Mouse (Mus musculus): ENCODE measurements around the gene Sp3. TPM values are rescaled to one million over a fixed set of nuclear protein-coding genes. Genes with fewer than 3 reads are reported as not detected.
A peak's percentile ranks its signal among the peaks of the same experiment; 100 is the strongest.

The Sp3 gene
- polyA plus RNA-seq, 1 experiment from 2014 or later: 30.9 TPM

DNA sequence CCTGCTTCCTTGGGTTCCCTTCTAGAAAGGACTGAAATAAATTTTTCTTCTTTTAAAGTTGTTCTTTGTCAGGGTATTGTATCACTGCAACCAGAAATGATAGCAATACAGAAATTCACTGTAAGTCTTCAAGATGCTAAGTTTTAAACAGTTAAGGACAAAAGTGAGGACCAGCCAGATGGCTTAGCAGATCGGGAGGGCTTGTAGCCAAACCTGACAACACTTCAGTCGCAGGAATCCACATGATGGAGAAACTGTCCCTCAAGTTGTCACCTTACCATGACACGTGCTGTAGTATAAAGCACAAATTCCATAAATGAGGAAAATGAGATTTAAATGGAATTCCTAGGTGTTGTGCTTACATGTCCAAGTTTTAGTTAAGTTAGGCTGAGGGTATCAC is 3.0 kb upstream of the Sp3 start:
- WGBS (ENCODE audit: insufficient replicate concordance): 79% methylated on average over 3 of the region's 3 CpGs
- no peak overlapping the region for H3K4me2 ChIP-seq (ENCODE audit: low read depth, low read length)
- H3K36me3 ChIP-seq (ENCODE audit: control insufficient read depth, insufficient read depth): no peaks in the 10 kb centered on the region

GRCm38 (mm10) chr2:72982110-72982785 is 2.0 kb upstream of the Sp3 start:
- no peaks in the 10 kb centered on the region for H3K36me3 ChIP-seq (ENCODE audit: control insufficient read depth, insufficient read depth)
- H3K9ac ChIP-seq (ENCODE audit: low read depth, low read length): no peak overlapping the region
- no peak for ATAC-seq (ENCODE audit: low read depth)
- H3K4me3 ChIP-seq (ENCODE audit: low read depth, low read length): no peak overlapping the region
- no peaks in the 10 kb centered on the region for H3K9me3 ChIP-seq (replicated peaks; ENCODE audit: control insufficient read depth, low read length)
- 0 out of 2 replicates have a peak overlapping the region, but pooled peaks have one; percentile 77 for H3K4me2 ChIP-seq (ENCODE audit: low read depth, low read length)
- H3K27me3 ChIP-seq (ENCODE audit: control insufficient read depth, insufficient read depth, low read depth, low read length): no peaks in the 10 kb centered on the region
- WGBS (ENCODE audit: insufficient replicate concordance): 78% methylated on average over 7 of the region's 7 CpGs
- H3K27ac ChIP-seq (ENCODE audit: low read length): no peak overlapping the region; the same call in 1 of the 2 replicates
- peaks cover 10% of the 10 kb centered on the region for H3K4me1 ChIP-seq (ENCODE audit: control insufficient read depth, low read depth, low read length)

More for the DNA sequence above, 3.0 kb upstream of the Sp3 start:
- Histone ChIP-seq H3K27me3 (ENCODE audit: control insufficient read depth, insufficient read depth, low read depth, low read length) (no peaks in the 10 kb centered on the region), H3K4me1 (ENCODE audit: control insufficient read depth, low read depth, low read length) (peaks cover 10% of the 10 kb centered on the region), H3K9me3 (replicated peaks; ENCODE audit: control insufficient read depth, low read length) (no peaks in the 10 kb centered on the region), H3K4me3 (ENCODE audit: low read depth, low read length) (no peak overlapping the region), H3K27ac (ENCODE audit: low read length) (no peak overlapping the region), H3K9ac (ENCODE audit: low read depth, low read length) (no peak overlapping the region)
- ATAC-seq (ENCODE audit: low read depth): no peak

GRCm38 (mm10) chr2:72981441-72982109 is 1.3 kb upstream of the Sp3 start:
- H3K9ac ChIP-seq (ENCODE audit: low read depth, low read length): peak overlapping the region; percentile 100
- ATAC-seq (ENCODE audit: low read depth): no peak
- peak overlapping the region; percentile 100 for H3K27ac ChIP-seq (ENCODE audit: low read length)
- no peaks in the 10 kb centered on the region for H3K27me3 ChIP-seq (ENCODE audit: control insufficient read depth, insufficient read depth, low read depth, low read length)
- no peaks in the 10 kb centered on the region for H3K9me3 ChIP-seq (replicated peaks; ENCODE audit: control insufficient read depth, low read length)
- H3K36me3 ChIP-seq (ENCODE audit: control insufficient read depth, insufficient read depth): no peaks in the 10 kb centered on the region
- WGBS (ENCODE audit: insufficient replicate concordance): 60% methylated on average over 9 of the region's 9 CpGs
- peak overlapping the region; percentile 77 for H3K4me2 ChIP-seq (ENCODE audit: low read depth, low read length)
- H3K4me1 ChIP-seq (ENCODE audit: control insufficient read depth, low read depth, low read length): peaks cover 13% of the 10 kb centered on the region
- peak overlapping the region; percentile 100 for H3K4me3 ChIP-seq (ENCODE audit: low read depth, low read length)

GRCm38 (mm10) chr2:72981075-72981420 is 802 bp upstream of the Sp3 start:
- no peak for ATAC-seq (ENCODE audit: low read depth)
- Histone ChIP-seq H3K9me3 (replicated peaks; ENCODE audit: control insufficient read depth, low read length) (no peaks in the 10 kb centered on the region), H3K4me3 (ENCODE audit: low read depth, low read length) (peak overlapping the region; percentile 100), H3K4me1 (ENCODE audit: control insufficient read depth, low read depth, low read length) (peaks cover 17% of the 10 kb centered on the region), H3K4me2 (ENCODE audit: low read depth, low read length) (peak overlapping the region; percentile 77), H3K36me3 (ENCODE audit: control insufficient read depth, insufficient read depth) (peaks cover under 1% of the 10 kb centered on the region; the same call in 1 of the 2 replicates), H3K27me3 (ENCODE audit: control insufficient read depth, insufficient read depth, low read depth, low read length) (no peaks in the 10 kb centered on the region), H3K9ac (ENCODE audit: low read depth, low read length) (peak overlapping the region; percentile 100), H3K27ac (ENCODE audit: low read length) (peak overlapping the region; percentile 100)
- 11% methylated on average over 3 of the region's 3 CpGs for WGBS (ENCODE audit: insufficient replicate concordance)

DNA sequence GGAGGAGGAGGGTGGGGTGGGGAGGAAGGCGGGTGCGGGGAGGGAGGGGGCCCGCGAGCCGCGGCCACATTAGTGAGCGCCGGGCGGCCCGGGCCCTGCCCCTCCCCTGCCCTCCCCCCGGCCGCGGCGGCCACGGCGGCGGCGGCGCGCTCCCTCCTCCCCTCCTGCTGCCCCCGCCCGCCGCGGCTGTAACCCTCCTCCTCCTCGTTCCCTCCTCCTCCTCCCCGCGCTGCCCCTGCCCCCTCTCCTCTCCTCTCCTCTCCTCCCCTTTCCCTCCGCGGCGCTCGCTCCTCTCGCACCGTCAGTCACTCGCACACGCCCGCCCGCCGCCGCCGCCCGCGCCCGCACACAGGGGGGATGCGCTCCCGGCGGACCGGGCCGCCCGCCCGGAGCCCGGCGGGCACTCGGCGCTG is 581 bp downstream of the Sp3 start:
- no peaks in the 10 kb centered on the region for H3K9me3 ChIP-seq (replicated peaks; ENCODE audit: control insufficient read depth, low read length)
- peak; percentile 68 for ATAC-seq (ENCODE audit: low read depth)
- H3K4me1 ChIP-seq (ENCODE audit: control insufficient read depth, low read depth, low read length): peaks cover 21% of the 10 kb centered on the region
- no peaks in the 10 kb centered on the region for H3K27me3 ChIP-seq (ENCODE audit: control insufficient read depth, insufficient read depth, low read depth, low read length)
- peak overlapping the region; percentile 100 for H3K9ac ChIP-seq (ENCODE audit: low read depth, low read length)
- peak overlapping the region; percentile 100 for H3K27ac ChIP-seq (ENCODE audit: low read length)
- H3K4me3 ChIP-seq (ENCODE audit: low read depth, low read length): peak overlapping the region; percentile 100
- WGBS (ENCODE audit: insufficient replicate concordance): under 1% methylated on average over 33 of the region's 54 CpGs
- peaks cover 5% of the 10 kb centered on the region; the same call in 1 of the 2 replicates for H3K36me3 ChIP-seq (ENCODE audit: control insufficient read depth, insufficient read depth)
- peak overlapping the region; percentile 62 for H3K4me2 ChIP-seq (ENCODE audit: low read depth, low read length)

- peak; percentile 76 for ATAC-seq (ENCODE audit: low read depth)
- H3K9ac ChIP-seq (ENCODE audit: low read depth, low read length): peak overlapping the region; percentile 100
- peaks cover 18% of the 10 kb centered on the region for H3K4me1 ChIP-seq (ENCODE audit: control insufficient read depth, low read depth, low read length)
- peak overlapping the region; percentile 100 for H3K4me3 ChIP-seq (ENCODE audit: low read depth, low read length)
- H3K9me3 ChIP-seq (replicated peaks; ENCODE audit: control insufficient read depth, low read length): no peaks in the 10 kb centered on the region
- H3K27me3 ChIP-seq (ENCODE audit: control insufficient read depth, insufficient read depth, low read depth, low read length): no peaks in the 10 kb centered on the region
- peak overlapping the region; percentile 100 for H3K27ac ChIP-seq (ENCODE audit: low read length)
- H3K4me2 ChIP-seq (ENCODE audit: low read depth, low read length): peak overlapping the region; percentile 62
- peaks cover 5% of the 10 kb centered on the region; the same call in 1 of the 2 replicates for H3K36me3 ChIP-seq (ENCODE audit: control insufficient read depth, insufficient read depth)
- WGBS (ENCODE audit: insufficient replicate concordance): under 1% methylated on average over 84 of the region's 107 CpGs
These were observed 1.2 kb downstream of the Sp3 start for GRCm38 (mm10) chr2:72978901-72979658.

- Histone ChIP-seq H3K27ac (ENCODE audit: low read length) (peak overlapping the region; percentile 100), H3K27me3 (ENCODE audit: control insufficient read depth, insufficient read depth, low read depth, low read length) (no peaks in the 10 kb centered on the region), H3K4me3 (ENCODE audit: low read depth, low read length) (peak overlapping the region; percentile 100), H3K9ac (ENCODE audit: low read depth, low read length) (peak overlapping the region; percentile 100), H3K4me2 (ENCODE audit: low read depth, low read length) (peak overlapping the region; percentile 62), H3K36me3 (ENCODE audit: control insufficient read depth, insufficient read depth) (peaks cover 5% of the 10 kb centered on the region; the same call in 1 of the 2 replicates), H3K4me1 (ENCODE audit: control insufficient read depth, low read depth, low read length) (peaks cover 18% of the 10 kb centered on the region), H3K9me3 (replicated peaks; ENCODE audit: control insufficient read depth, low read length) (no peaks in the 10 kb centered on the region)
- under 1% methylated on average over 36 of the region's 38 CpGs for WGBS (ENCODE audit: insufficient replicate concordance)
- ATAC-seq (ENCODE audit: low read depth): peak; percentile 8; the same call in 1 of the 2 replicates
These were observed 1.8 kb downstream of the Sp3 start for GRCm38 (mm10) chr2:72978473-72978872.

- H3K4me2 ChIP-seq (ENCODE audit: low read depth, low read length): peak overlapping the region; percentile 73
- no peak for ATAC-seq (ENCODE audit: low read depth)
- peak overlapping the region; percentile 45; the same call in 1 of the 2 replicates for H3K27ac ChIP-seq (ENCODE audit: low read length)
- peak overlapping the region; percentile 59 for H3K4me3 ChIP-seq (ENCODE audit: low read depth, low read length)
- H3K9ac ChIP-seq (ENCODE audit: low read depth, low read length): peak overlapping the region; percentile 55
- no peaks in the 10 kb centered on the region for H3K27me3 ChIP-seq (ENCODE audit: control insufficient read depth, insufficient read depth, low read depth, low read length)
- 54% methylated on average over 1 of the region's 1 CpGs for WGBS (ENCODE audit: insufficient replicate concordance)
- peaks cover 18% of the 10 kb centered on the region for H3K4me1 ChIP-seq (ENCODE audit: control insufficient read depth, low read depth, low read length)
- H3K9me3 ChIP-seq (replicated peaks; ENCODE audit: control insufficient read depth, low read length): no peaks in the 10 kb centered on the region
- peaks cover 5% of the 10 kb centered on the region; the same call in 1 of the 2 replicates for H3K36me3 ChIP-seq (ENCODE audit: control insufficient read depth, insufficient read depth)
These were observed 3.0 kb downstream of the Sp3 start for GRCm38 (mm10) chr2:72977272-72977671.

Data from liver, embryonic 16.5 days (tissue).